Mouse (Mus musculus) heart, embryonic 12.5 days (tissue): ENCODE measurements around the gene Lama4. TPM values are rescaled to one million over a fixed set of nuclear protein-coding genes. Genes with fewer than 3 reads are reported as not detected.

ENCODE experiments used
- ATAC-seq: fragments of 200-750 bp; cut with Nextera tagmentation; 2 replicates; pipeline ENCODE4 v1.8.0; 2017; ENCODE audit warnings: moderate TSS enrichment, moderate library complexity; ENCODE audit not compliant: insufficient number of reproducible peaks, low FRiP score
- H3K27ac ChIP-seq: fragments of 300-500 bp; sonication (generic); 2 replicates; pipeline ENCODE4 v1.5.1; 2016; ENCODE audit warnings: mild to moderate bottlenecking, moderate library complexity; ENCODE audit not compliant: poor library complexity, severe bottlenecking
- H3K27me3 ChIP-seq: fragments of 300-500 bp; sonication (generic); replicated peaks from 2 replicates; pipeline ENCODE4 v1.6.1; 2016; ENCODE audit warnings: mild to moderate bottlenecking, moderate library complexity
- H3K36me3 ChIP-seq: fragments of 300-500 bp; sonication (generic); 2 replicates; pipeline ENCODE4 v1.6.1; 2016; ENCODE audit warnings: mild to moderate bottlenecking, moderate library complexity
- H3K4me1 ChIP-seq: fragments of 300-500 bp; sonication (generic); replicated peaks from 2 replicates; pipeline ENCODE4 v1.6.1; 2016; ENCODE audit warnings: mild to moderate bottlenecking
- H3K4me2 ChIP-seq: fragments of 300-500 bp; sonication (generic); 2 replicates; pipeline ENCODE4 v1.6.1; 2016; ENCODE audit warnings: mild to moderate bottlenecking, moderate library complexity
- H3K4me3 ChIP-seq: fragments of 300-500 bp; sonication (generic); 2 replicates; pipeline ENCODE4 v1.5.1; 2016; ENCODE audit warnings: mild to moderate bottlenecking
- H3K9ac ChIP-seq: fragments of 300-500 bp; sonication (generic); 2 replicates; pipeline ENCODE4 v1.6.1; 2016; ENCODE audit warnings: mild to moderate bottlenecking, moderate library complexity
- H3K9me3 ChIP-seq: fragments of 300-500 bp; sonication (generic); replicated peaks from 2 replicates; pipeline ENCODE4 v1.6.1; 2016; ENCODE audit warnings: mild to moderate bottlenecking, moderate library complexity
- WGBS: fragments of 180-500 bp; shearing (Covaris S2); methylation state at CpG from one replicate; pipeline ENCODE4 v1.1.7; 2016; 5-methylcytosine and 5-hydroxymethylcytosine counted together
- polyA plus RNA-seq: library from polyadenylated mRNA; unstranded; fragments of >200 nt; fragmentation: Nextera tagmentation; extraction: Ambion mirVana; gene quantifications from 2 replicates; pipeline ENCODE4 v1.2.1, GENCODE M21; 2016

The Lama4 gene
- polyA plus RNA-seq, 1 experiment from 2014 or later, result 144 TPM

GRCm38 (mm10) chr10:39026529-39026928 lies 61.2 kb downstream of the Lama4 start:
- Histone ChIP-seq H3K9ac (no peak overlapping the region), H3K27ac (no peak overlapping the region), H3K36me3 (peaks cover 83% of the 10 kb centered on the region), H3K27me3 (no peaks in the 10 kb centered on the region), H3K9me3 (no peaks in the 10 kb centered on the region), H3K4me3 (no peak overlapping the region), H3K4me1 (no peaks in the 10 kb centered on the region), H3K4me2 (no peak overlapping the region)
- WGBS, result 84% methylated on average over 8 of the region's 8 CpGs
- ATAC-seq, result no peak

- Histone ChIP-seq H3K4me2 (no peak overlapping the region), H3K4me3 (no peak overlapping the region), H3K9me3 (no peaks in the 10 kb centered on the region), H3K36me3 (peaks cover 85% of the 10 kb centered on the region), H3K27me3 (no peaks in the 10 kb centered on the region), H3K9ac (no peak overlapping the region), H3K27ac (no peak overlapping the region), H3K4me1 (no peaks in the 10 kb centered on the region)
- ATAC-seq, result no peak
- WGBS, result 69% methylated on average over 5 of the region's 5 CpGs
Measured at GRCm38 (mm10) chr10:39027058-39027457, 61.7 kb downstream of the Lama4 start.

GRCm38 (mm10) chr10:39028403-39028802 lies 63.1 kb downstream of the Lama4 start:
- H3K4me2 ChIP-seq, result no peak overlapping the region
- H3K4me3 ChIP-seq, result no peak overlapping the region
- H3K9ac ChIP-seq, result no peak overlapping the region
- no peaks in the 10 kb centered on the region for H3K27me3 ChIP-seq
- 82% methylated on average over 5 of the region's 5 CpGs for WGBS
- no peak for ATAC-seq
- peaks cover 94% of the 10 kb centered on the region for H3K36me3 ChIP-seq
- H3K27ac ChIP-seq, result no peak overlapping the region
- H3K4me1 ChIP-seq, result no peaks in the 10 kb centered on the region
- H3K9me3 ChIP-seq, result no peaks in the 10 kb centered on the region

- H3K4me2 ChIP-seq, result no peak overlapping the region
- no peaks in the 10 kb centered on the region for H3K27me3 ChIP-seq
- no peak overlapping the region for H3K4me3 ChIP-seq
- ATAC-seq, result no peak
- H3K9ac ChIP-seq, result no peak overlapping the region
- H3K4me1 ChIP-seq, result no peaks in the 10 kb centered on the region
- no peaks in the 10 kb centered on the region for H3K9me3 ChIP-seq
- no peak overlapping the region for H3K27ac ChIP-seq
- WGBS, result 78% methylated on average over 6 of the region's 6 CpGs
- H3K36me3 ChIP-seq, result peaks cover 86% of the 10 kb centered on the region
Measured at GRCm38 (mm10) chr10:39029297-39030147, 64.2 kb downstream of the Lama4 start.

- H3K4me1 ChIP-seq, result no peaks in the 10 kb centered on the region
- H3K36me3 ChIP-seq, result peaks cover 80% of the 10 kb centered on the region
- no peak overlapping the region for H3K27ac ChIP-seq
- no peak overlapping the region for H3K9ac ChIP-seq
- no peaks in the 10 kb centered on the region for H3K27me3 ChIP-seq
- H3K4me2 ChIP-seq, result no peak overlapping the region
- H3K4me3 ChIP-seq, result no peak overlapping the region
- 90% methylated on average over 14 of the region's 14 CpGs for WGBS
- ATAC-seq, result no peak
- no peaks in the 10 kb centered on the region for H3K9me3 ChIP-seq
Measured at GRCm38 (mm10) chr10:39030148-39030685, 64.9 kb downstream of the Lama4 start.

GRCm38 (mm10) chr10:39039564-39039963 lies 74.2 kb downstream of the Lama4 start:
- no peak overlapping the region for H3K27ac ChIP-seq
- no peak for ATAC-seq
- no peak overlapping the region for H3K9ac ChIP-seq
- peaks cover 64% of the 10 kb centered on the region for H3K36me3 ChIP-seq
- WGBS, result 58% methylated on average over 4 of the region's 4 CpGs
- no peak overlapping the region for H3K4me2 ChIP-seq
- no peaks in the 10 kb centered on the region; the same call in 1 of the 2 replicates for H3K4me1 ChIP-seq
- H3K9me3 ChIP-seq, result no peaks in the 10 kb centered on the region
- no peaks in the 10 kb centered on the region for H3K27me3 ChIP-seq
- no peak overlapping the region for H3K4me3 ChIP-seq

- Histone ChIP-seq H3K9me3 (no peaks in the 10 kb centered on the region), H3K9ac (no peak overlapping the region), H3K36me3 (peaks cover 66% of the 10 kb centered on the region), H3K4me3 (no peak overlapping the region), H3K4me2 (no peak overlapping the region), H3K27me3 (no peaks in the 10 kb centered on the region), H3K4me1 (no peaks in the 10 kb centered on the region; the same call in 1 of the 2 replicates), H3K27ac (no peak overlapping the region)
- ATAC-seq, result no peak
- WGBS, result 55% methylated on average over 5 of the region's 5 CpGs
Measured at GRCm38 (mm10) chr10:39040026-39040425, 74.7 kb downstream of the Lama4 start.

GRCm38 (mm10) chr10:39044476-39044995 lies 79.2 kb downstream of the Lama4 start:
- H3K4me3 ChIP-seq, result no peak overlapping the region
- H3K9me3 ChIP-seq, result no peaks in the 10 kb centered on the region
- H3K9ac ChIP-seq, result no peak overlapping the region
- H3K4me1 ChIP-seq, result peaks cover 6% of the 10 kb centered on the region
- H3K27ac ChIP-seq, result no peak overlapping the region
- H3K4me2 ChIP-seq, result no peak overlapping the region
- H3K36me3 ChIP-seq, result peaks cover 74% of the 10 kb centered on the region
- WGBS, result 36% methylated on average over 3 of the region's 3 CpGs
- no peak for ATAC-seq
- H3K27me3 ChIP-seq, result no peaks in the 10 kb centered on the region

GRCm38 (mm10) chr10:39045111-39045510 lies 79.8 kb downstream of the Lama4 start:
- H3K27ac ChIP-seq, result peak overlapping the region; percentile 56; the same call in 1 of the 2 replicates
- H3K9me3 ChIP-seq, result no peaks in the 10 kb centered on the region
- no peak overlapping the region for H3K9ac ChIP-seq
- H3K27me3 ChIP-seq, result no peaks in the 10 kb centered on the region
- H3K36me3 ChIP-seq, result peaks cover 78% of the 10 kb centered on the region
- 70% methylated on average over 1 of the region's 1 CpGs for WGBS
- H3K4me1 ChIP-seq, result peaks cover 12% of the 10 kb centered on the region
- H3K4me2 ChIP-seq, result no peak overlapping the region
- no peak overlapping the region for H3K4me3 ChIP-seq
- no peak for ATAC-seq

GRCm38 (mm10) chr10:39047775-39048174 lies 82.5 kb downstream of the Lama4 start:
- no peak overlapping the region for H3K9ac ChIP-seq
- ATAC-seq, result no peak
- H3K27me3 ChIP-seq, result no peaks in the 10 kb centered on the region
- H3K27ac ChIP-seq, result no peak overlapping the region
- no peak overlapping the region for H3K4me3 ChIP-seq
- WGBS, result 82% methylated on average over 10 of the region's 10 CpGs
- H3K9me3 ChIP-seq, result no peaks in the 10 kb centered on the region
- peaks cover 77% of the 10 kb centered on the region for H3K36me3 ChIP-seq
- H3K4me1 ChIP-seq, result peaks cover 14% of the 10 kb centered on the region
- H3K4me2 ChIP-seq, result no peak overlapping the region

GRCm38 (mm10) chr10:39049581-39050294 lies 84.4 kb downstream of the Lama4 start:
- H3K4me3 ChIP-seq, result no peak overlapping the region
- no peaks in the 10 kb centered on the region for H3K9me3 ChIP-seq
- ATAC-seq, result no peak
- H3K9ac ChIP-seq, result no peak overlapping the region
- peaks cover 17% of the 10 kb centered on the region for H3K4me1 ChIP-seq
- WGBS, result 57% methylated on average over 8 of the region's 8 CpGs
- H3K27ac ChIP-seq, result no peak overlapping the region
- no peaks in the 10 kb centered on the region for H3K27me3 ChIP-seq
- peaks cover 76% of the 10 kb centered on the region for H3K36me3 ChIP-seq
- no peak overlapping the region for H3K4me2 ChIP-seq
